Mouse (Mus musculus) heart, adult 2 months (tissue): Measurements from ENCODE around the gene Pimreg. TPM values are rescaled to one million over a fixed set of nuclear protein-coding genes. Genes with fewer than 3 reads are reported as not detected.

Experiments used
- DNase-seq, 2 experiments: peaks; one replicate each; pipeline ENCODE4 v3.0.0; 2021
- H3K27ac ChIP-seq: fragments of 200-600 bp; 2 replicates; pipeline ENCODE4 v1.8.1; 2022
- H3K27me3 ChIP-seq: fragments of 200-500 bp; 2 replicates; pipeline ENCODE4 v1.6.1; 2012; ENCODE audit warnings: mild to moderate bottlenecking, low read length, inconsistent platforms, mixed read lengths; ENCODE audit not compliant: control insufficient read depth, insufficient read depth
- H3K36me3 ChIP-seq: fragments of 200-500 bp; 2 replicates; pipeline ENCODE4 v1.6.1; 2012; ENCODE audit warnings: low read length, inconsistent platforms; ENCODE audit not compliant: control insufficient read depth, insufficient read depth
- H3K4me1 ChIP-seq: fragments of 200-500 bp; 2 replicates; pipeline ENCODE4 v1.6.1; 2011; ENCODE audit warnings: low read length; ENCODE audit not compliant: control insufficient read depth, insufficient read depth
- H3K4me3 ChIP-seq: fragments of 200-600 bp; 2 replicates; pipeline ENCODE4 v1.8.1; 2022
- H3K79me2 ChIP-seq: fragments of 200-500 bp; replicated peaks from 2 replicates; pipeline ENCODE4 v1.6.1; 2012; ENCODE audit warnings: mild to moderate bottlenecking, inconsistent platforms, low read length, moderate library complexity, mixed read lengths; ENCODE audit not compliant: control insufficient read depth, insufficient read depth
- H3K9ac ChIP-seq: fragments of 200-500 bp; 2 replicates; pipeline ENCODE4 v1.6.1; 2012; ENCODE audit warnings: low read depth, mild to moderate bottlenecking, control low read depth, inconsistent platforms, low read length, mixed read lengths
- CTCF ChIP-seq: fragments of 200-600 bp; IDR thresholded peaks from 2 replicates; pipeline ENCODE4 v1.8.1; 2022; ENCODE audit warnings: antibody characterized with exemption, mild to moderate bottlenecking, moderate library complexity
- EP300 ChIP-seq: fragments of 200-500 bp; IDR thresholded peaks from 2 replicates; pipeline ENCODE4 v1.6.1; 2011; ENCODE audit warnings: low read depth, low read length, control low read depth; ENCODE audit not compliant: insufficient read depth
- POLR2A ChIP-seq: fragments of 200-500 bp; IDR thresholded peaks from 2 replicates; pipeline ENCODE4 v1.6.1; 2011; ENCODE audit warnings: mild to moderate bottlenecking, low read depth, low read length, control low read depth; ENCODE audit not compliant: insufficient read depth
- WGBS: fragments of 180-500 bp; shearing (Covaris S2); methylation state at CpG from one replicate; pipeline ENCODE4 v1.1.7; 2018; 5-methylcytosine and 5-hydroxymethylcytosine counted together
- intact Hi-C: fragments of 180-260 bp; cut with DNase I; formaldehyde crosslinking; loops from one replicate; pipeline ENCODE4 v1.15.1; 2025
- polyA plus RNA-seq: library from polyadenylated mRNA; depleted of rRNA; stranded (reverse); fragments of >200 nt; gene quantifications from 2 replicates; pipeline ENCODE4 v1.2.3, GENCODE M21; 2012
- total RNA-seq, 2 experiments: library from RNA; stranded (reverse); gene quantifications; 2 replicates each; pipeline ENCODE4 v1.2.3; 2021

Pimreg gene
- total and polyA plus RNA-seq, 3 experiments, result 0.45 to 0.75 TPM; not detected in 1

GRCm38 (mm10) chr11:72070733-72071132 lies 28.9 kb downstream of the Pimreg start:
- no peak for TF ChIP-seq POLR2A
- no peak for TF ChIP-seq EP300
- no peak for TF ChIP-seq CTCF
- no peaks in the 10 kb centered on the region for H3K27me3 ChIP-seq
- intact Hi-C loops, result no loop called here
- H3K9ac ChIP-seq, result no peak overlapping the region
- H3K4me3 ChIP-seq, result no peak overlapping the region
- no peaks in the 10 kb centered on the region for H3K79me2 ChIP-seq
- H3K36me3 ChIP-seq, result no peaks in the 10 kb centered on the region
- H3K27ac ChIP-seq, result no peak overlapping the region
- no peaks in the 10 kb centered on the region for H3K4me1 ChIP-seq
- no peak for DNase-seq
- 87% methylated on average over 9 of the region's 9 CpGs for WGBS

DNA sequence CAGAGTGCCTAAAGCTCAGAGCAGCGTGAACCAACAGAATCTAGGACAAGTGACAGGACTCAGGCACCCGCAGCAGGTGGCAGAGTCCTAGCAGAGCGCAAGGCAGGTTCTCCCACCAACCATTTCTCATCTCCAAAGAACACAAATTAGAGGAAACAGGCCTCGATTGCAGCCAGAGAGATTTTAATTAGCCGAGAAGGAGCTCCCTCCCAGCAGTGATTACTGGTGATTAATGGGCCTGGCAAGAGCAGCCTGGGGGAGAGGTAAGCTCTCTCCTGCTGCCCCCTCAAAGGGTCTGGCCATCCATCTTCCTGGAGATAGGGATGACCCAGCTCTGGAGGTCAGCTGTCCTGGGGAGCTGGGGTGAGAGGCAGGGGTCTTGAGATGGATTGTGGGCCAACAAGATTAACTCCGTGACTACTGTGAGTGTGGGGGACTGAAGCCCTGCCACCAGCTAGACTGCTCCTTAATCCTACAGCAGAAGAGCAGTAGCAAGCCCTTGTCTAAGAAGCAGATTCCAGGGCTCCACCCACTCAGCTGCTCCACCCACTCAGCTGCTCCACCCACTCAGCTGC lies 30.6 kb downstream of the Pimreg start:
- TF ChIP-seq POLR2A, result no peak
- TF ChIP-seq EP300, result no peak
- TF ChIP-seq CTCF, result no peak
- 59% methylated on average over 6 of the region's 6 CpGs for WGBS
- H3K4me3 ChIP-seq, result no peak overlapping the region

DNA sequence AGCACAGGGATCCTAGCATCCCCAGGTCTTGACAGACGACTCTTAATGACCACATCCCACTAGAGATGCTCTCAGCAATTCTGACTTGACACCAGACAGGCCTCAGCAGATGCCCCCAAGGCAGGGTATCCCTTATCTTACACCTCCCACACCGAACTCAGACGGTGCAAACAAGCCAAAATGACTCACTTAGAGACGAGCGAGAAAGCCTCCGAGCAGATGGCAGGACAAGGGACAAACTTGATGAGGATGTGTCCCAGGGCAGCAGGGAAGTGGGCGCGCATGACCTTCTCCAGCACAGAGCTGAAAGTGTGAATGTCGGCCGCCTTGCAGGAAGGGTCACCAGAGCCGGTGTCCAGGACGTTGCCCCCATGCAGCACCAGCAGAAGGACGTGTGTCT lies 32.4 kb downstream of the Pimreg start:
- Histone ChIP-seq H3K36me3 (no peaks in the 10 kb centered on the region), H3K4me3 (no peak overlapping the region), H3K79me2 (no peaks in the 10 kb centered on the region), H3K27me3 (no peaks in the 10 kb centered on the region), H3K9ac (no peak overlapping the region), H3K4me1 (peaks cover 3% of the 10 kb centered on the region; the same call in 1 of the 2 replicates), H3K27ac (no peak overlapping the region)
- 65% methylated on average over 13 of the region's 13 CpGs for WGBS
- intact Hi-C loops, result no loop called here
- TF ChIP-seq POLR2A (no peak), EP300 (no peak), CTCF (no peak)
- DNase-seq, result no peak

More for the DNA sequence above, 30.6 kb downstream of the Pimreg start:
- Histone ChIP-seq H3K36me3 (no peaks in the 10 kb centered on the region), H3K9ac (no peak overlapping the region), H3K79me2 (no peaks in the 10 kb centered on the region), H3K27me3 (no peaks in the 10 kb centered on the region), H3K4me1 (no peaks in the 10 kb centered on the region), H3K27ac (no peak overlapping the region)
- intact Hi-C loops, result no loop called here
- no peak for DNase-seq

GRCm38 (mm10) chr11:72078056-72078455 lies 36.2 kb downstream of the Pimreg start:
- DNase-seq, result no peak
- intact Hi-C loops, result no loop called here
- TF ChIP-seq CTCF (0 out of 2 replicates have a peak, but pooled peaks have one; percentile 14), EP300 (no peak)
- H3K4me1 ChIP-seq, result peaks cover 3% of the 10 kb centered on the region; the same call in 1 of the 2 replicates
- no peak overlapping the region for H3K27ac ChIP-seq
- H3K79me2 ChIP-seq, result no peaks in the 10 kb centered on the region
- 28% methylated on average over 3 of the region's 3 CpGs for WGBS
- no peaks in the 10 kb centered on the region for H3K36me3 ChIP-seq
- no peak overlapping the region for H3K4me3 ChIP-seq
- H3K9ac ChIP-seq, result no peak overlapping the region
- no peaks in the 10 kb centered on the region for H3K27me3 ChIP-seq

DNA sequence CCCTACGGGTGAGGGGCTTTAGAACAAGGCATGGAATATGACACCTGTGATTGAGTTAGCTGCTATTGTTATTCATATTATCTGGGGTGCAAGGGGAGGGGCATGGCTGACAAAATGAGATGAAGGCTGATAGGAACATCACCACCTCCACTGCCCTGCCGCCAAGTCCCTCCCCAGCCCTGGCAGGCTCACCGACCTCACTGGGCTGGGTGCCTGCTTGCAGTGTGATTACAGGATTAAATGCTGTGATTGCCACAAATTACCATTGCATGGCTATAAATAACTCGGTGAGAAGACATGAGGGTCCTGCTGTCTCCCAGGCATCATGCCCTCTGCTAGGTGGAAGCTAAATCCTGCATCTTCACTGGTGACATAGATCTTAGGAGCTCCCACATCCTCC lies 36.8 kb downstream of the Pimreg start:
- 23% methylated on average over 4 of the region's 4 CpGs for WGBS
- no peak overlapping the region for H3K9ac ChIP-seq

DNA sequence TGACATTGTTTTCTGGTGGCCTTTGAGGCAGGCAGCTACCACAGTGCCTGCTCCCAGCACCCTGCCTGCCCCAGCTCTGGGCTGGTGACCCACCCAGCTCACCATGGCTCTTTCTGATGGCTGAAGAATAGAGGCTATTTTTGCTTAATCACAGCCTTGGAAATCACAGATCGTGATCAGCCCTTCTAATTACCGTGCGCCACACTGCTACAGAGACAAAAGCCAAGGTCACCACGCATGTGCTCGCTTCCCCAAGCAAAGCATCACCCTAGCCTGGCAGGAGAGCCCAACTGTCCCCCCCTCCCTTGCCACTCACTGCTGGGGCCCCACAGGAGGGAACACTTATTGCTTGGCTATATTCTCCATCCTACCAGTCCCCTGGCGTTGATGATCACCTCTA lies 38.6 kb downstream of the Pimreg start:
- Histone ChIP-seq H3K79me2 (no peaks in the 10 kb centered on the region), H3K27ac (no peak overlapping the region)
- intact Hi-C loops, result no loop called here

More for the DNA sequence above, 36.8 kb downstream of the Pimreg start:
- Histone ChIP-seq H3K79me2 (no peaks in the 10 kb centered on the region), H3K36me3 (no peaks in the 10 kb centered on the region), H3K4me3 (no peak overlapping the region), H3K4me1 (peaks cover 3% of the 10 kb centered on the region; the same call in 1 of the 2 replicates), H3K27me3 (no peaks in the 10 kb centered on the region), H3K27ac (no peak overlapping the region)
- TF ChIP-seq EP300 (no peak), CTCF (no peak), POLR2A (no peak)
- intact Hi-C loops, result no loop called here
- DNase-seq, result peak in 1 of 2 experiments; percentile 23

More for the DNA sequence above, 38.6 kb downstream of the Pimreg start:
- no peaks in the 10 kb centered on the region for H3K27me3 ChIP-seq
- DNase-seq, result no peak
- no peak overlapping the region for H3K4me3 ChIP-seq
- no peak overlapping the region for H3K9ac ChIP-seq
- peaks cover 3% of the 10 kb centered on the region; the same call in 1 of the 2 replicates for H3K4me1 ChIP-seq
- no peaks in the 10 kb centered on the region for H3K36me3 ChIP-seq
- TF ChIP-seq EP300 (no peak), CTCF (no peak), POLR2A (no peak)
- WGBS, result 90% methylated on average over 6 of the region's 6 CpGs
